Mouse (Mus musculus) ovary, adult 18-20 months (tissue): ENCODE measurements around the gene Tmem204.
"Not testable (repeated sequence)": the region's sequence is repeated elsewhere in the genome, so short reads cannot be mapped to it uniquely, and the experiment has no call there.

Experiments used
- DNase-seq: peaks from one replicate; pipeline ENCODE4 v3.0.0; 2022; ENCODE audit warnings: low spot score, mixed read lengths

The Tmem204 gene

DNA sequence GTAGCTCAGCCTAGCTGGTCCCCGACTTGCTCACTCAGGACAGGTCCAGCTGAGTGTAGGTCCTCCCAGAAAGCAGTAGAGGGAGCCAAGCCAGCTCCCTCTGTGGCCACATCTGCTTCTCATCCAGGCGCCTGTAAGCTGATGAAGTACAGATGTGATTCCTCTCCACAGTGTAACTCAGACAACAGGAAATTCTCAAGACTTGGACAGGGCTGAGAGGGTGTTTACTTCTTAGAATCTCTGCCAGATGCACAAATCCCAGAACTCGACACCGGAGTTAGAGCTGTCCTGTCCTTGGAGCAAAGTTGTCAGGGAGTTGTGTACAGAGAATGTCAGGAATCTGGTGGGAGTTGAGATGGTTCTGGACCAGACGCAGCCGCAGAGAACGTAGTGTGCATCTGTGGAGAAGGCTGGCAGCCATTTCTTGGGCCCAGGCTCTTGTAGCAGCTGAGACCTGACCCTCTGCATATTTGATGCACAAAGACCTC, at the start of gene Tmem204:
TSS of gene Tmem204 (minus strand) at position 148 of the 488 bp plus-strand sequence.
- peak; percentile 64 for DNase-seq

- DNase-seq = no peak
These were observed 46.7 kb upstream of the Tmem204 start for GRCm38 (mm10) chr17:25130060-25130459.

GRCm38 (mm10) chr17:25127681-25128080, 44.3 kb upstream of the Tmem204 start:
- DNase-seq = peak; percentile 42

GRCm38 (mm10) chr17:25127079-25127478, 43.7 kb upstream of the Tmem204 start:
- peak; percentile 67 for DNase-seq

- not testable (repeated sequence) for DNase-seq
These were observed 42.2 kb upstream of the Tmem204 start for GRCm38 (mm10) chr17:25125442-25126060.

GRCm38 (mm10) chr17:25123979-25124378, 40.6 kb upstream of the Tmem204 start:
- DNase-seq = no peak

GRCm38 (mm10) chr17:25120406-25120805, 37.0 kb upstream of the Tmem204 start, which contains the start of gene Ptx4:
Ptx4 (plus strand) TSS chr17:25120760.
- no peak for DNase-seq

- no peak for DNase-seq
These were observed 33.9 kb upstream of the Tmem204 start for GRCm38 (mm10) chr17:25117263-25117662.

- peak; percentile 86 for DNase-seq
These were observed 32.5 kb upstream of the Tmem204 start, which contains the start of gene Telo2 for GRCm38 (mm10) chr17:25115664-25116432. Telo2 (minus strand) TSS chr17:25115967.

DNA sequence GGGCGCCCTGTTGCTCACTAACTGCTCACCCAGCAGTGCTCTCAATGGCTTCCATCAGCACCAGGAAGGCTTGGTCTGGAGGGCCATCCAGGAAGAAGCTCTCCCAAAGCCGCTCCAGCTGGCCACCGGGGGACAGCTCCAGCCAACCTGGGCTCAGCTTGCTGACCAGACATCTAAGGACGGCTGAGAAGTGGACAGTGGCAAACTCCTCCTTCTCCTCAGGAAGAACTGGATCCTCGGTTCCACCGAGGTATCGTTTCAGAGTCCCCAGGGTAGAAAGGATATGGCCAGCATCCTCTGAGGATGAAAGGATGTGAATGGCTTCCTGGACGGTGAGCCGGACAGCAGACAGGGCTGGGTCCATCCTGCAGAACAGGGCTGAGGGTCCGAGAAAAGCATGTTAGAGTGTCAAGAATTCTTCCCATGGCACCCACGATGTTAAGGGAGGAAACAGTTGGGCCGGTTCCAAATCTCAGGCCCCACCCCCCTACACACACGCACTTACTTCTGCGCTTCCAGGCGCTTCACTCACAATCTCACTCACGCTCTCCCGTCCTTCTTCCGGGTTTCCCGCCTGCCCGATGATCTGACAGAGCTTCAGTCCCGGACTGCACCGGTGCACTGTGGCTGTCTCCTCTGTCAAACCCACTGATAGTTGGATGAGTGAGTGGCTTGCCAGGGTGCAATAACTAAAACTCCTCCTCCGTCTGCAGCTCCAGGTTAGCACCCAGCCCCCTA, 31.7 kb upstream of the Tmem204 start:
- no peak for DNase-seq

DNA sequence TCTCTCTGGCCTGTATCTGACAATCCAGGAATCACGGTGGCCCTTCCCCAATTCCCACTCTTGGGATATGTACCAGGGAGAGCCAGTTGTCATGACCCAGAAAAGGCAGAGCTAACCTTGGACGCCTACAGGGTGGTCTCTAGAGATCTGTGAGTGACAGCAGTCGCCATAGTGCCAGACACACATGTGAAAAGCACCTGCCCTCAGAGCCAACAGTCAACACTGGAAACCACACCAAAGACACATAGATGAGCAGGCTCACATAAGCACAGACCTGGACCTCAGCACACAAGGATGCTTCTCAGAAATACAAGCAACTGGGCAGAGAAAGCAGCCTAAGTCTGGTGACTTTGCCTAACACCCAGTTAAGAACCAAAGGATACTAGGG, 29.0 kb upstream of the Tmem204 start:
- DNase-seq = no peak

DNA sequence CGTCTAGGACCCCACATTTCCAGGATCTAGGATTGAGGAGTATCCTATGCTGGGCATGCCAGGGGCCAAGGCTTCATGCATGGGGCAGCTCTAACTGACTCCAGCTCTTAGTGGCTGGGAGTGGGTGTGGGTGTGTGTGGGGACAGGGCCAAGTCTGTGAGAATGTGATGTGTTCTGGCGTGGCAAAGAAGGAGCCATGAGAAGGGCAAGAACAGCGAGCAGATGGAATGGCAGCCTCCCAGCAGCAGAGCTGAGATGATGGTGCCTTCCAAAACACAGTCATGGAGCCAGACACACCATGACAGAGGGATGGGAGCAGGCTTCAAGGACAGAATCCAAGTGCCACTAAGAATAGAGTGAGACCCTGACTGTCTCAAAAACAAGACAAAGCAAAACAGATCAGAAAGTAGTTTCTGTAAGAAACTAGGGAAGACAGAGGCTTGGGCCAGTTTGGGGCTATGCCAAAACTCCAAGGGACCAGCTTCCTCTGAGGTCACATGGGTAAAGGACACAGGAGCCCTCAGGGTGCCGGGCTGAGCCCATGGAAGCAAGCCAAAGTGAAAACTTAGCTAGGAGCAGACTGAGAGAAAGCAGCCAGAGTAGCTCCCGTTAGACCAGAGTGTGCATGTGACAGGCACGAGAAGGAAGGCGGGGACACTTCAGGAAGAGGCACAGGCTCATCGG, 28.5 kb upstream of the Tmem204 start:
- DNase-seq = no peak

DNA sequence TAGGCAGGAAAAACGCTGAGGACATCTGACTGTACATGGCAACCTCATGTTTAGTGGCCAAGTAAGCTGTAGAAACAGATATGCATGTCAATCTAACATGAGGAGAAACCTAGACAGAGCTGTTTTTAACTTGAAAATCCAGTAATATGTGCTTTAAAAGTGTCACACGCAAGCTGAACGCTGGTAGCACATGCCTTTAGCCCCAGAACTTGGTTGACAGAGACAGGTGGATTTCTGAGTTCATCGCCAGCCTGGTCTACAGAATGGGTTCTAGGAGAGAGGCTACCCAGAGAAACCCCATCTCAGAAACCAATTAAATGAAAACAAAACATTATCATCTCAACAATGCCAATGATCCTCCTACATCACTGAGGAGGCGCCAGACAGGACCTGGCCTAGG, 27.8 kb upstream of the Tmem204 start:
- no peak for DNase-seq

GRCm38 (mm10) chr17:25110590-25110989, 27.2 kb upstream of the Tmem204 start:
- no peak for DNase-seq

DNA sequence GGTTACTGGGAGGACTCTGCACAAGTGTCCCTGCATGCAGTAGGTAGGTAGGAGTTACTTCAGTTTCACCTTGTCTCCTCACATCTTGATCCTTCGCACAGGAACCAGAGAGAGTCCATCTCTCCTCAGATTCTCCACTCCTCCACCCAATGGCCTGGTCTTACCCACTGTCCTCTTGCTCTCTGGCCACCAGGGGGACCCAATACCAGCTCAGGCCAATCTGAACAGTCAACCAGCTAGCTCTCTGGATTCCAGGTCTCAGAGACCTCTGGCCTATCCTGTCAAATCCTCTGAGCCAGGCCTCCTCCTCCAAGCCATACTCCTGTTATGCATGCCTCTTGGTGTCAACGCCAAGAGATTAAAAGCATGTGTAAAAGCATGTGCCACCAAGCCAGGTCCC, 26.2 kb upstream of the Tmem204 start:
- DNase-seq = no peak

- no peak for DNase-seq
These were observed 24.4 kb upstream of the Tmem204 start for GRCm38 (mm10) chr17:25107786-25108185.

DNA sequence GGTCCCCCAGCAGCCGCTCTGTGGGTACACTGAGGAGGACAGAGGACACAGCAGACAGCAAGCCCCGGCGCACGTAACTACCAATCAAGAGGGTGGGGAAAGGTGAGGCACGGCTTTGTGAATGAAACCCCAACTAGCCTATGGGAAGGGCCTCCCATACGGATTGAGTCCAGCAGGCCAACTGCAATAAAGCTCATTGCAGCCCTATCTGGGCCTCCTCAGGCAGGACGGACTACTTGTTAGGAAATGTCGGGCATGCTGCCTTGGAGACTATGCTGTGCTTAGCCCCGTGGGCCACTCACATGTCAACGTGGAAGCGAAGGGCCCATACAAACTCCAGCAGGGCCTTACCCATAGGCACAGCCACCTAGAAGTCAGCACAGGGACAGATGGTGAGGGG, 17.9 kb upstream of the Tmem204 start:
- DNase-seq = no peak

GRCm38 (mm10) chr17:25100052-25100451, 16.7 kb upstream of the Tmem204 start:
- DNase-seq = no peak

DNA sequence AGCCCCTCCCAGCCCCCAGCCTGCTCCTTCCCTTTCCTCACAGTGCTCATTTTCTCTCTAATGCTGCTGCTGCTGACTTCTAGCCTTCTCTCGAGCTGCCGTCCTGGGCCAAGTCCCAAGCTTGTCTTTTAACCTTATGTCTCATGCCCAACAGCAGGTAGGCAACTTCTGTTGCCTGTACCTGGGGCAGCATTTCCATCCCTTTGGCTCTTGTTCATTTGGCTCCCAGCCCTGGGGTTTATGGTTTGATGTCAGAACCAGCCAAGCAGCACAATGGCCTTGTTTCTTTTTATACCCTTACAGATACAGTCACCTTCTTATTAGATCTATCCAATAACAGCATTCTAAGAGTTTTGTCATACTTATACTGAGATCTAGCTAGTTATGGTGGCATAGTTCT, 12.8 kb upstream of the Tmem204 start:
- no peak for DNase-seq

DNA sequence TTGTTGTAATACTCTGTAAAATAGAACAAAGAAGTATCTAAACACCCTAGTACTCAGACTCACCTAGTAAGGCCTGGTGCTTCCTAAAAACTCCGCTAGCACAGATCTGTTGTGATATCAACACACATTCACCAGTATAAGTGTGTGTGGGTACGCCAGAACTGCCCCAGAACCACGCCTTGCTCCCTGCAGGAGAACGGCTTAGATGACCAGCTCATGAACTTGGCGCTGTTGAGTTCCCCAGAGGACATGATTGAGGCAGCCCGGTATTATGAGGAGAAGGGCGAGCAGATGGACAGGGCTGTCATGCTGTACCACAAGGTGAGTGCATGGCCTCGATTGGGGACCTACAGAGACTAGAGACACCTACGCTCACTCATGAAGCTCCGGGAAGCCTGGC, 7.1 kb upstream of the Tmem204 start:
- DNase-seq = no peak

GRCm38 (mm10) chr17:25089158-25089557, 5.8 kb upstream of the Tmem204 start:
- no peak for DNase-seq

- no peak for DNase-seq
These were observed 3.3 kb upstream of the Tmem204 start for GRCm38 (mm10) chr17:25086724-25087123.
